Mouse (Mus musculus): ENCODE measurements around the gene Rhd.
A peak's percentile ranks its signal among the peaks of the same experiment; 100 is the strongest.
"Not testable (repeated sequence)": the region's sequence is repeated elsewhere in the genome, so short reads cannot be mapped to it uniquely, and the experiment has no call there.

Gene Rhd

DNA sequence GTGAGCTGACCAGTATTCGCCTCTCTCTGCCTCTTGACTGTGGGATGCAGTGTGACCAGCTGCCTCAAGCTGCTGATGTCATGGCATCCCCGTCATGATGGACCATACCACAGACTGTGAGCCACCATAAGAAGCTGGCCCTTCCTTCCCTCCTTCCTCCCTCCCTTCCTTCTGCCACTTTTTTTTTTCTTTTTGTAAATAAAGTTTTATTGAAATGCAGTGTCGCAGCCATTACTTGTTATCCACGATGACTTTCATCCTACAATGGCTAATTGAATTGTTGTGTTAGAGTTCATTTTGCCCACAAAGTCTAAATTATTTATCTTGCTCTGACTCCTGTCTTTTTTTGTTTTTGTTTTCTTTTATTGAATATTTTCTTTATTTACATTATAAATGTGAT lies 5.8 kb upstream of the Rhd start:
- DNase-seq (ENCODE audit: low read depth), result no peak

DNA sequence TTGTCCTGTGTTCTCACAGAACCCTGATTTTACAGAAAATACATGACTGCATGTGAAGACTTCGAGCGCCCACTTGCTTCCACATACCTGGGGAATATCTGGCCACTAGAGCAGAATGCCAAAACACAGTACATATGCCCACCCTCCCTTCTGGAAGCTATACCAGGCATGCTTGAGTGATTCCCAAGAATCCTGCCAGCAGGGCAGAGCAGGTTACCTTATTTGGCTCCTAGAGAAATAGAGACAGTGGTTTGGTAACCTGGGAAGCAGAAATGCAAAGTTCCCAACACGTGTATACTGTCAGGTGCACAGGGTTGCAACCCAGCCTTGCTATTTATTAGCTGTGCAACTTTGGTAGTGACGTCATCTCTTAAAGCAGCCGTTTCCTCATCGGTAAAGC lies 2.5 kb upstream of the Rhd start:
- no peak for DNase-seq (ENCODE audit: low read depth)

DNA sequence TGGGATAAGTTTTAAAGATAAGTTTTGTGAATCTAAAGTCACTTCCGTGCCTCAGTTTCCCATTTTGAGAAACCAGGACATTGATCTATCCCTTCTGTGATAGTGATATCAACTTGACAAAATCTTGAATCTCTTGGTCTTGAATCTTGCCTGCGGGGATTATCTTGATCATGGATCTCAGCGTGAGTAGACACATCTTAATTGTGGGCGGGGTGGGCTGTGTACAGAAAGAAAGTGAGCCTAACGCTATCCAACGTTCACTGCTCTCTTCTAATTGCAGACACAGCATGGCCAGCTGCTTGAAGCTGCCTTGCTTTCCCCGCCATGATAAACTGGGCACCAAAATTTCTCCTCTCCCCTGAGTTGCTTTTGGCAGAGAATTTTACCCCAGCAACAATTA lies 1.3 kb upstream of the Rhd start:
- no peak for DNase-seq (ENCODE audit: low read depth)

DNA sequence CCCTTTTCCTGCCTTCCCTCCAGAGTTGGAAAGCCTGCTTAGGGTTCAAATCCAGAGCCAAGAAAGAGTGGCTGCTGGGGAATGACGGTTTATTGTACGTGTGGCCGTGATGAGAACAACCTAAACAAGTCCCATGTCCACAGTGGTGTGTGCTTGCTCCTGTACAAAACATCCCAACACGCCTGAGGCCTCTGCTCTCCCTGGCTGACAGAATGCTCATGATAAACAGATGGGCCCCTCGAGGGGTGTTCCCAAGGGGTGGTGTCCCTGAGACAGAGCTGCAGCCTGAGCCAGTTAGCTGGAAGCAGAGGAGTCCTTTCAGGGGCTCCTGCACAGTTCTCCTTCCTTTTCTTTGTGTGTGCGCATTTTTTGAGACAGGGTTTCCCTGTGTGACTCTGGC lies 1.0 kb downstream of the Rhd start:
- no peak for DNase-seq (ENCODE audit: low read depth)

DNA sequence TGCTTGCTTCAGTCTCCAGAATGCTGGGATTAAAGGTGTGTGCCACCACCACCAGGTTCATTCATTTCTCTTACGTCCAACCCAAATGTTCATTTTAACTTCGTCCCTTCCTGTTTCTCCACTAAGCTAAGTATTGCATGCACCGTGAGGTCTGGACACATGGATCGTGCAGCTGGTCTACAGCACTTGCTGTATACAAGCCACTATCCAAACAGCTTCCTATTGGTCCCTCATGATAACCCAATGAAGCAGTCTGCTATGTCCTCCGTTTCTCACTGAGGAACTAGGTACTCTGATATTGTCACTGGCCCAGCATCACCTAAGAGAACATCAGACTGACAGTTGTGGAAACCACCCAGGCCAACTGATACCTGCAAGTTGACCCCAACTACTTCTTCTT lies 1.5 kb downstream of the Rhd start:
- DNase-seq (ENCODE audit: low read depth), result no peak

DNA sequence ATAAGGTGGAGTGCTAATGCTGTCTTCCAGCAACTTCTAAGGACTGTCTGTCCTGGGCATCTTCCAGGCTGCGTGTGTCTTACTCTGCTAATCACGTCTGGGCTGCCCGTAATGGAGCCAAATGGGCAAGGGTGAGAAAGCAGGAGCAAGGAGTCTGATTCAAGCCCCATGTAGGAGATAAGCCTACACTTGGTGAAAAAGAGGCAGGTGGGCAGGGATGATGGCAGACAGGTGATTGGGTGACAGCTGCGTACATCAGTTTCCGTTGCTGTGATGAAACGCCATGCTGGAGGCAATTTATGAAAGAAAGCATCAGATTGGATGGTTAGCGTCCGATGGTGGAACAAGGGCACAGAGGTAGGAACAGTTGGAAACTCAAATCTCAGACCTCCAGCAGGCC lies 2.9 kb downstream of the Rhd start:
- DNase-seq (ENCODE audit: low read depth), result no peak

DNA sequence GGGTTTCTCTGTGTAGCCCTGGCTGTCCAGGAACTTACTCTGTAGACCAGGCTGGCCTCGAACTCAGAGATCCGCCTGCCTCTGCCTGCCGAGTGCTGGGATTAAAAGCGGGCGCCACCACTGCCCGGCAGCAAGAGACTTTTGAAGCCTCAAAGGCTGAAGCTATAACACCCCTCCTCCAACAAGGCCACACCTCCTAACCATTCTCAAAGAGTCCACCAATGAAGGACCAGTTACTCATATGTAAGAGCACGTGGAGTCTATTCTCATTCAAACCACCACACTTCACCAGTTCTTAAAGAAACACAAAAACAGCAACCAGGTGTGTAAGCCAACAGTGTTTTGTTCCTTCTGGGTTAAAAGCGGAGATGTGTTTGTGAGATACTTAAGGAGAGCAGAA lies 3.3 kb downstream of the Rhd start:
- no peak for DNase-seq (ENCODE audit: low read depth)

DNA sequence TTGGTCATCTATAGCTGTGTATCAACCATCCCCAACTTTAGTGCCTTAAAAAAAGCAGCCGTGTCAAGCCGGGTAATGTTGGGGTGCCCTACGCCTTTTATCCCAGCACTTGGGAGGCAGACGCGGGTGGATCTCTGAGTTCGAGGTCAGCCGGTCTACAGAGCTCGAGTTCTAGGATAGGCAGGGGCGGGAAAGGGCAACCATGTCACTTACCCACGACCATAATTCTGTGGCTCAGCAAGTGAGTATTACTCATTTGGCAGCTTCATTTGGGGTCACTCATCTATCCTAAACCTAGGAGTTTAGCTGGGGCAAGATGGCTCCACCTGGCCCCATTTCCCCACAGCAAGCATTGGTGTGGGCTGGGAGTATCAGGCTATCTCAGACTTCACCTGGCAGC lies 3.7 kb downstream of the Rhd start:
- no peak for DNase-seq (ENCODE audit: low read depth)

DNA sequence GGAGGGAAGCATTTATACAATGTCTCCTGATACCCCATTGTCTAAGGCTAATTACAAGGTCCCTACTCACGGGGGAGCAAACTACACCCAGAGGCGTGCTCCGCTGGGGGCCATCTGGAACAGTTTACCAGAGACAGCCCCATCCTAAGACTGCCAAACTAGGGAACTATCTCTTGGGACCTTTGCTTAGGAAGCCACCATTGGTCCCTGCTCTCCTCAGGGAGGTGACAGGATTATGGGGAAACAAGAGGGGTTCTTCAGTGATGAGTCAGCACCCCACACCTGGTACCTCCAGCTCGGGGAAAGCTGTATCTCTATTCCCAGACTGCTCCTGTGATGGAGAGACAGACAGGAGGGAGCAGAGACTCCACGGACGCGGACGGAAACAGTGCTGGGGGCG lies 4.2 kb downstream of the Rhd start:
- no peak for DNase-seq (ENCODE audit: low read depth)

DNA sequence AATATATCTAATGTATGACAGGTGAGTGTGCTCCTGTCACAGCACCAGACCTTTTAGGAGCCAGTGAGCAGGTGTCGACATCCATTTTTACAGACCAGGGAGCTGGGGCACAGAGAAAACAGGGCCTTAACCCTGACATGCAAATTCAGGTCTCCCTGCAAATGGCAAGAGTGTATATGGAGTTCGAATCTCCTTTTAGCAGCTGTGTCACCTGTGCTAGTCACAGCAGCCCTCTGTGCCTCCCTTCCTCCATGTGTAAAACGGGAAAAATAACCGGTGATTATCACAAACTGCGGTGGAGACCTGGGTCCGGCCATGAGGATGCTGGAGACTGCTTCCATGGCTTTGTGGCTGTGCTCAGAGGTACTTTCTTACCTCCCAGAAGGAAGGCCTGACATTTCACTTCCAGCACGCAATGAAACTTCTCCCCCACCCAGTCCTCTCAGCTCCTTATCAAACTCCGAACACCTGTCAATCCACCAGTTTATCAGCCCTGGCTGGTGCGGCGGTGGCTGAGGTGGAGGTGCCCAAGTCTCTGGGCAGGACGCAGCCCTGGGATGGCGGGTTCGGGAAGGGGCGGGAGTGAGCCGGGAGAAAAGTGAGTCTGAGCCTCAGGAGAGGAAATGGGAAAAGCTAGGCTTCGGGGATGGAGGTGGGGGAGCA lies 4.9 kb downstream of the Rhd start:
- no peak for DNase-seq (ENCODE audit: low read depth)

DNA sequence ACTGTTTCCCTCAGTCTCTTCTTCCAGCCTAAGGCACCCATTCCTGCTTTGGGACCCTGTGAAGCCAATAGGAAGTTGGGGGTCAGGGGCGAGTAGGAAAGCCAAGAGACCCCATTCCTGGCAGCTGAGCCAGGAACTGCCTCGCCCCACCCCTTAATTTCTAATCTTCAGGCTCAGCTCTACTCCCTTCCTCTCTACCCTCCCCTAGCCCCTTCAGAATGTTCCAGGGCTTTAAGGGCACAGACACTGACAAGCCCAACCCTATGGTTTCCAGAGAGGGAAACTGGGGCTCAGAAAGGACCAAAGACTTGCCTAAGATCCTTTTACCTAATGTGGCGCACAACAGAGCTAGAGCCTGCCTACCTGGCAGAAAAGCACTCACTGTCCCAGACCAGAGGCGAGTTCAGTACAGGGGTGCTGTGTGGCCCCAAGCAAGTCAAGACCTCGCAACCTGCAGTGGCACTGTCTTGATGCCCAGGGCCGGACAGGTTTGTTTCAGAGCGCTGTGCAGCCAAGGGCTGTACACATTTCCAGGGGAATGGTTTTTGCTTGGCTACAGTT lies 5.6 kb downstream of the Rhd start:
- no peak for DNase-seq (ENCODE audit: low read depth)

DNA sequence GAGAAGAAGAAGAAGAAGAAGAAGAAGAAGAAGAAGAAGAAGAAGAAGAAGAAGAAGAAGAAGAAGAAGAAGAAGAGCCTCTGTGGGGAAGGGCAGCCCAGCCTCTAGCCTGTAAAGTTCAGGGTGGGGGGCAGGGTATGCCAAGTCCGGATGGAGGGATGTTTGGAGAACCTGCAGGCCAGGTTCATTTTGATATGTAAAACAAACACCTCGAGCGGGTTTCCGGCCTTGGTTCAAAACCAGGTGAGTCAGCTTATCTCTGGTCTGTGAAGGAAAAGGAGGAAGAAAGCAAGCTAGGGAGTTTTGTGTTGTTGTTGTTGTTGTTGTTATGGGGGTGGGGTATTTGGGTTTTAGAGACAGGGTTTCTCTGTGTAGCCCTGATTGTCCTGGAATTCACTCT lies 7.1 kb downstream of the Rhd start:
- no peak for DNase-seq (ENCODE audit: low read depth)

DNA sequence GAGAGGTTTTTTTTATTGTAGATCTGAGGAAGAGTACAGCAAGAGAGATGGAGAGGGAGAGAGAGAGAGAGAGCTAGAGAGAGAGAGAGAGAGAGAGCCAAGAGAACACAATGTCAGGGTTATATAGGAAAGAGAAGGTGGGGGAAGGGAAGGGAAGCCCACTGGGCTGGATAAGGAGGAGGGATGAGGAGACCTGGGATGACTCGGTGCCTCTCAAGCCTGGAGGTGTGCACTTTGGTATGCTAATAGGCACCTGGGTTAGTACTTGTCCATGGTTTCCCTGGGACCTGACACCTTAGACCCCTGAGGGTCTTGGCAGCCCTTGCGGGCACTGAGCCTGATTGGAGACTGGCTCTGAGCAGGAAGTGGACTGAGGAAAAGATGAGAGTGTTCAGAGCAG lies 7.6 kb downstream of the Rhd start:
- DNase-seq (ENCODE audit: low read depth), result no peak

DNA sequence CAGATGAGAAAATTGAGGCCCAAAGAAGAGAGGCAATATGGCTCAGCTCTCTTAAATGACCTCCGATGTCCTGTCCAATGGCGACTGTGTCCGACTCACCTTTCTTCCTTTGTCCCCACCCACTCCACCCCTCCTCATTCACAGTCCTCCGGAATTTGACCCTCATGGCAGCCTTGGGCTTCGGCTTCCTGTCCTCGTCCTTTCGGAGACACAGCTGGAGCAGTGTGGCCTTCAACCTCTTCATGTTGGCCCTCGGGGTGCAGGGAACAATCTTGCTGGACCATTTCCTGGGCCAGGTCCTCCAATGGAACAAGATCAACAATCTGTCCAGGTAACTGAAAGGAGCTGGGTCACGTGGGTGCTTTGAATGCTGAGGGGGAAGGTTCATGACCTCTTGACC lies 11.8 kb downstream of the Rhd start:
- DNase-seq (ENCODE audit: low read depth), result no peak

DNA sequence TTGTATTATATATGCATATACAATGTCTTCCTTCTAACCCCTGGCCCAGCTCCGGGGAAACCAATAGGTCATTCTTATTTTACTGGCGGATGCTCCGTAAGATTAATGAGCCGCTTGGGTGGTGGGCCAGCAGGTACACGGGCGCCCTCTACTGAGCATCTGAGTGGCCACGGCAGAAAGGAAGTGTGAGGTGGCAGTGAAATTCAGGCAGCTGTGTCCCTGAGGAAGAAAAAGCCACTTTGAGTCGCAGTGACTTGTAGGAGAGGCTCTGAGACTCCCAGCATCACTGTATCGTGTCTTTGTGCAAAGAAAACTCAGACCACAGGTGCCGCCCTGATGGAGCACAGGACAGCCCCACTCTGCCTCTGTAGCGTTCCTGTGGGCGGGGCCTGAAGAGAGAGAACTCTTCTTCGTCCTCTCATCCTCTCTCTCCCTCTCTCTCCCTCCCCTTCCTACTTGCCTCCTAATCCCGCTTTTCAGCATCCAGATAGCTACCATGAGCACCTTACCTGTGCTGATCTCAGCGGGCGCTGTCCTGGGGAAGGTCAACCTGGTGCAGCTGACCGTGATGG lies 15.2 kb downstream of the Rhd start:
- DNase-seq (ENCODE audit: low read depth), result peak; percentile 84

DNA sequence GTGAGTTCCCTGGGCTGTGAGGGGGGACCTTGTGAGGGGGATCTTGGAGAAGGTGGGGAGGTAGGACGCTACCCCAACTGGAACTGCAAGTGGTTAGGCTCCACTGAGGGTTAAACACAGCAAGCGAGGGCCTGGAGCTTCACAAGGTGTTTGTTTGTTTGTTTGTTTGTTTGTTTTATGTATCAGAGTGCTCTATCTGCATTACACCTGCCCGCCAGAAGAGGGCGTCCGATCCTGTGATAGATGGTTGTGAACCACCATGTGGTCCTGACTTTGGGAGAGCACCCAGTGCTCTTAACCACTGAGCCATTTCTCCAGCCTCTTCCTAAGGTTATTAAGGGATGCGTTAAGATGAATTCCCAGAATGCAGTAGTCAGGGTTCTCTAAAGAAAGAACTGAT lies 15.7 kb downstream of the Rhd start:
- peak; percentile 66 for DNase-seq (ENCODE audit: low read depth)

DNA sequence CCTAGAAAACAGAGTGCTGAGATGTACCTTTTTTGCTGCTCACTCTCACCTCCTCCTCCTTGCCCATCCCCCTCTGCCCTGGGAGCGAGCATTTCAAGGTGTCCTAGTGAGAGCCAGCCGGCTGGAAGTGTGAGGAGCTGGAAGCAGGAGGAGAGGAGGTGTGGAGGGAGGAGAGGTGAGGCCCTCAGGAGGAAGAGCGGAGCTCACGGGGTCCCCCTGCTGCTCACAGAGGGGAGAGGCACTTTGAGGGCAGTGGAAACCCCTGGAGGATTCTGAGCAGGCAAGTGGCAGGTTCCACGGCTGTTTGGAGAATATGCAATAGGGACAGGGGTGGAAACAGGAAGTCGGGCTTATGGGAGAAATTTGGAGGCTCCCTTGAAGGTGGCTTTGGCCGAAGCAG lies 18.9 kb downstream of the Rhd start:
- peak; percentile 71 for DNase-seq (ENCODE audit: low read depth)

DNA sequence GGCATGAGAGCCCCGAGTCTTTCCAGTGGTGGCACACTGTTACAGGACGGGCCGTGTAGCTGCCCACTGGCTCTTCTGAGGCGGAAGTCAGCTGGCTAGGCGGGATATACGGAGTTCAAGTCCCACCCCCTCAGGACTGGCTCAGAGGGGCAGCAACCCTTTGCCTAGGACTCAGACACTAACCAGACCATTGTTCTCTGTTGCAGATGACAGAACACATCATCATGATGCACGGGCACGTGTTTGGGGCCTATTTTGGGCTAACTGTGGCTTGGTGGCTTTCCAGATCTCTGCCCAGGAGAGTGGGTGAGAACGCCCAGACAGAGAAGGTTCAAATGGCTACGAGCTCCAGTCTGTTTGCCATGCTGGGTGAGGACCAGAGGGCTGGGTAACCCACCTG lies 19.5 kb downstream of the Rhd start:
- DNase-seq (ENCODE audit: low read depth), result no peak

DNA sequence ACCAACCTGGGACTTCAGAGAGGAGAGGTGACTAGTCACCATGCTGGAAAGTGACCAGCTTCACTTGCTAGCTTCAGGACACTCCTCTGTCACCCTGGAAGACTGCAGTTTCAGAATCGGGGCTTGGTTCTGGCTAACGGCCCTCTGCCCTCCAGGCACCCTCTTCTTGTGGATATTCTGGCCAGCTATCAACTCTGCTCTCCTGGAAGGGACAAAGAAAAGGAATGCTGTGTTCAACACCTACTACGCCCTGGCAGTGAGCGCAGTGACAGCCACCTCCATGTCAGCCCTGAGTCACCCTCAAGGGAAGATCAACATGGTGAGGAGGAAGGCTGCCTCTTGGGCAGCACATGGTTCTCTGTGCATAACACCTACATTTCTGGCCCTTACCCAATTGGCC lies 20.0 kb downstream of the Rhd start:
- no peak for DNase-seq (ENCODE audit: low read depth)

DNA sequence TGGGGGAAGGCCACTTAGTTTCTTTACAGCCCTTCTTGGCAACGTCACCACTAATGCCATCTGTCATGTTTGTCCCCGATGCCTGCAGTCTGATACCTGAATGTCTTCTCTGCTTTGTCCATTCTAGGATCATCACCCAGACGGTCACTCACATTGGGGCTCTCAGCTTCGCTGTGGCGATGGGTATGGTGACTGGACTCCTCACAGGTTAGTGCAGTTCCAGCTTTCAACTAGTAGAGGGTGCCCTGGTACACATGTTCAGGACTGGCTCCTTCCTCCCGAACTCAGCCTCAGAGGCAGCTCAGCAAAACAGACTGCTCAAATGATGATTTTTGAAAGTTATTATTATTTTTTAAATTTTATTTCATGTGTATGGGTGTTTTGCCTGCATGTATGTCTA lies 27.8 kb downstream of the Rhd start:
- no peak for DNase-seq (ENCODE audit: low read depth)

DNA sequence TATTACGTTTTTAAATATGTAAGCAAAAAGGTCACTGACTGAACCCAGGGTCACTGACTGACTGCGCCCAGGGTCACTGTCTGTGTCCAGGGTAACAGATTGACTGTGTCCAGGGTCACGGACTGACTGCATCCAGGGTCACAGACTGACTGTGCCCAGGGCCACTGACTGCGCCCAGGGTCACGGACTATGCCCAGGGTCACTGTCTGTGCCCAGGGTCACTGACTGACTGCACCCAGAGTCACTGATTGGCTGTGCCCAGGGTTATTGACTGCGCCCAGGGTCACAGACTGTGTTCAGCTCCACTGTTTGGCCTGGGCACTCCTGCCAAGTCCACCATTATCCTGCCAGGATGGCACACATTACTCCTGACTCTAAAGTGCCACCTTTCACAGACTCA lies 32.9 kb downstream of the Rhd start:
- no peak for DNase-seq (ENCODE audit: low read depth)

DNA sequence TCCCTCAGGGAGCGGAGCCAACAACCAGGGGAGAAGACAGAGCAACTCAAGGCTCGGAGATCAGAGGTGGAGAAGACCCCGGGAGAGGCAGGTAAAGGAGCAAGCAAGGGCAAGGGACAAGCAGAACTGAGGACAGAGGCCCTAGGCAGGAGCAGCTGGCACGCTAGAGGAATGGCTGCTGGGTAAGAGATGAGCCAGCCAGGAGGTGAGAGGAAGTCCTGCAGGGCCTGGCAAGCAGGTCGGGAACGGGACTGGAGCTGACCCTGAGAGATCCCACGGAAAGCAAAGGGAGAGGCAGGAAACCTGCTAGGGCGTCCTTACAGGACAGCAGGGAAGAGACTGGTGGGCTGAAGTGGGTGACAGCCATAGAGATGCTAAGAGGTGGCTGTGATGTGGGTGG lies 36.8 kb downstream of the Rhd start:
- no peak for DNase-seq (ENCODE audit: low read depth)

DNA sequence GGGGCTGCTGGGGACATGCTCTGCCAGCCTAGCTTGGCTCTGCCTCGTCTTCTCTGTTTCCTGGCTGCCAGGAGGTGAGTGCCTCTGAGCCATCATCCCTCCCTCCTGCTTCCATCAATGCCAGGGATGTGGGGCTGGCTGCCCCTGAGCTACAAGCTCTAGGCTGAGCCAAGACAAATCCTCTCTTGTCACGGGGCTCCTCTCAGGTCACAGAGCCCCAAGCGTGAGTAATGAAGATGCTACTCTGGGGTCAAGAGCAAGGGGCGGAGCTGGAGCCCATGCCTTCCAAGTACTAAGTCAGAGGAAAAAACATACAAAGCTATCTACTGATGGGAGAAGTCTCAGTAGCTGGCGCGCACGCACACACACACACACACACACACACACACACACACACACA lies 38.7 kb downstream of the Rhd start:
- DNase-seq (ENCODE audit: low read depth), result no peak

DNA sequence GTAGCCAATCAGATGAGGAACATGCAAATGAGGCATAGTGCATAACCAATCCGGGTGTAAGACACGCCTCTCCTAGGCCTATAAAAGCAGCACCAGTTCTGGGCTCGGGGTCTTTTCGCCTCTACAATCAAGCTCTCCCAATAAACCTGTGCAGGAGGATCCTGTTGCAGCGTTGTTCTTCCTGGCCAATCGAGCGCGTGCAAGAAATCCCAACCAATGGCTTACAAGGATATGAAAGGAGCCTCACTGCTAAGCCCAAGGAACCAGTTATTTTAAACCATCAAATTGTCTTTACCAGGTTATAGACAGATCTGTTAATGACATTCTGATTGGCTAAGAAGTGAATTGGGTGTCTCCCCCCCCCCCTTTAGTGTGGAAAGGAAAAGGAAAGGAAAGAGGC lies 47.1 kb downstream of the Rhd start:
- not testable (repeated sequence) for DNase-seq (ENCODE audit: low read depth)
